Mouse (Mus musculus) kidney, postnatal 0 days (tissue): ENCODE measurements around the gene Pcgf3. TPM values are rescaled to one million over a fixed set of nuclear protein-coding genes. Genes with fewer than 3 reads are reported as not detected.

Experiments
- ATAC-seq: fragments of 200-750 bp; cut with Nextera tagmentation; replicated peaks from 2 replicates; pipeline ENCODE4 v1.8.0; 2017; ENCODE audit warnings: low read depth, moderate number of reproducible peaks, moderate TSS enrichment, moderate library complexity; ENCODE audit not compliant: low FRiP score
- DNase-seq: peaks from one replicate; pipeline ENCODE4 v3.0.0-alpha.2; 2016; ENCODE audit warnings: low spot score
- H3K27ac ChIP-seq: fragments of 300-500 bp; sonication (generic); 2 replicates; pipeline ENCODE4 v1.5.1; 2014; ENCODE audit warnings: mild to moderate bottlenecking
- H3K27me3 ChIP-seq: fragments of 300-500 bp; sonication (generic); 2 replicates; pipeline ENCODE4 v1.6.1; 2014; ENCODE audit warnings: low read length, mixed read lengths; ENCODE audit not compliant: insufficient read depth
- H3K36me3 ChIP-seq: fragments of 300-500 bp; sonication (generic); 2 replicates; pipeline ENCODE4 v1.6.1; 2014; ENCODE audit warnings: low read length, mixed read lengths; ENCODE audit not compliant: insufficient read depth
- H3K4me1 ChIP-seq: fragments of 300-500 bp; sonication (generic); replicated peaks from 2 replicates; pipeline ENCODE4 v1.6.1; 2014; ENCODE audit warnings: antibody characterized with exemption, low read length, mixed read lengths; ENCODE audit not compliant: insufficient read depth
- H3K4me2 ChIP-seq: fragments of 300-500 bp; sonication (generic); 2 replicates; pipeline ENCODE4 v1.6.1; 2014; ENCODE audit warnings: mild to moderate bottlenecking, low read length, moderate library complexity, mixed read lengths
- H3K4me3 ChIP-seq: fragments of 300-500 bp; sonication (generic); replicated peaks from 2 replicates; pipeline ENCODE4 v1.5.1; 2014; ENCODE audit warnings: low read depth, low read length
- H3K9ac ChIP-seq: fragments of 300-500 bp; sonication (generic); 2 replicates; pipeline ENCODE4 v1.6.1; 2014; ENCODE audit warnings: low read depth, low read length
- H3K9me3 ChIP-seq: fragments of 300-500 bp; sonication (generic); replicated peaks from 2 replicates; pipeline ENCODE4 v1.6.1; 2016; ENCODE audit warnings: low read length, inconsistent platforms, mixed read lengths
- CTCF ChIP-seq: IDR thresholded peaks from 2 replicates; pipeline ENCODE4 v1.5.1; 2016; ENCODE audit warnings: antibody characterized with exemption, low read depth, mild to moderate bottlenecking, moderate library complexity
- WGBS: fragments of 180-500 bp; shearing (Covaris S2); extraction: QIAGEN DNeasy Blood & Tissue Kit; methylation state at CpG from one replicate; pipeline ENCODE4 v1.1.7; 2014; 5-methylcytosine and 5-hydroxymethylcytosine counted together
- polyA plus RNA-seq: library from polyadenylated mRNA; unstranded; fragments of >200 nt; fragmentation: Nextera tagmentation; extraction: Ambion mirVana; gene quantifications from 2 replicates; pipeline ENCODE4 v1.2.1, GENCODE M21; 2015

Gene Pcgf3
- polyA plus RNA-seq: 12.4 and 12.5 TPM in 2 replicates

DNA sequence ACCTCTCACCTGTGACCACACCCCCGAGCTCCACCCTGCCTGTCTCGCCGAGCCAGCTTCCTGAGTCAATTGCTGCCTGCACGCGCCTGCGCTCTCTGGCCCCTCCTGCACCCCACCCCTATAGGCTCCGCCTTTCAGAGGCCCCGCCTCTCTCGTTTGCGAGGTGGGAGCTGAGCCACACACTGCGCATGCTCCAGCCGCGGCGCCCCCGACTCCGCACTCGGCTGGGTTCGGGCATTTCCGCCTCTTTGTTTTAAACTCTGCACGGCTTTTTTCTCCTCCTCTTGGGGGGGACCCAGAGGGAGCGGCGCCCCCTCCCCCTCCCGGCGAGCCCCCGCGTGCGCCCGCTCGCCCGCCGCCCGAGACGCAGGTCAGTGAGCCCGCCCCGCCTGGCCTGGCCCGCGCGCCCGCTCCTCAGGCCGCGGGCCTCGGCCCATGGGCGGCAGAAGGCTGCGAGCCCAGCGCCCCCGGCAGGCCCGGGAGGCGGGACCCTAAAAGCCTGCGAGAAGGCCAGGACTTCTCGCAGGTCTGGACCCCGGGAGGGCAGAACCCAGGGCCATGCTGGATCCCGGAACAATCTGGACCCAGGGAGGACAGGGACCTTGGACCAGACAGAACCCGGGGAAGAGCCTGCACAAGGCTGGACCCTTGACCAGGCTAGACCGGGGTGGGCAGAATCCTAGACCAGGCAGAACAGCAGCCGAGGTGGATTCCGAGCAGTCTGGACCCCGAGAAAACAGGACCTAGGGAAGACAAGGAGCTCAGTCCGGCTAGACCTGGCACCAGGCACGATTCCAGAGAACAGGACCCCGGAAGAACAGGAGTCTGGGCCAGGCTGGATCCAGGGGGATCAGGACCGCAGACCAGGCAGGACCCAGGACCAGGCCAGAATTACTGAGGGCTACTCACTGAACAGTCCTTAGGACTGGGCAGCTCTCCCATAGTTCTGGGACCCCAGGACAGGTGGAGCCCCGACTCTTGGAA, at the start of gene Pcgf3:
Gene Pcgf3 (plus strand): TSS at position 151 of the 984 bp plus-strand sequence.
- Histone ChIP-seq H3K27me3 (no peaks in the 10 kb centered on the region), H3K36me3 (no peaks in the 10 kb centered on the region), H3K4me3 (peak within 1 kb of the TSS; percentile 97), H3K4me1 (peaks cover 24% of the 10 kb centered on the region), H3K9ac (peak within 1 kb of the TSS; percentile 99), H3K9me3 (no peaks in the 10 kb centered on the region), H3K4me2 (peak within 1 kb of the TSS; percentile 96), H3K27ac (peak within 1 kb of the TSS; percentile 92)
- peak; percentile 97 for DNase-seq
- under 1% methylated on average over 56 of the region's 62 CpGs for WGBS
- peak; percentile 97 for ATAC-seq
- TF ChIP-seq CTCF: no peak

DNA sequence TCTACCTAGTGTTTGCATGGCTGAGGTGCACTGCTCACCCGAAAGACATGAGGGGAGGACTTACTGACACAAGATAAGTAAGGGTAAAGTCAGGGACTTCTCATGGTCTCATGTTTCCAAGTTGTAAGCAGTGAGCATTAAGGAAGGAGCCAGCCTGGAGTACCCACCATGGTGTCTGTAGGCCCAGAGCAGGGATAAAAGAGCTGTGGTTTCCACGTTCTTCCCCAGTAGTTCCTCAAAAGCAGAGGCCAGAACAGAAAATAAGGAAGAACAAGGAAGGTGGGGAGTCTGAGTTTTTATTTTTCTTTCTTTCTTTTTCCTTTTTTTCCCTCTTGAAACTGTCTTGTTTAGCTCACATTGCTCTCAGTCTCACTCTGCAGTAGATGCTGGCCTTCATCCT, 46.3 kb upstream of the Pcgf3 start:
- WGBS: 60% methylated on average over 2 of the region's 2 CpGs

DNA sequence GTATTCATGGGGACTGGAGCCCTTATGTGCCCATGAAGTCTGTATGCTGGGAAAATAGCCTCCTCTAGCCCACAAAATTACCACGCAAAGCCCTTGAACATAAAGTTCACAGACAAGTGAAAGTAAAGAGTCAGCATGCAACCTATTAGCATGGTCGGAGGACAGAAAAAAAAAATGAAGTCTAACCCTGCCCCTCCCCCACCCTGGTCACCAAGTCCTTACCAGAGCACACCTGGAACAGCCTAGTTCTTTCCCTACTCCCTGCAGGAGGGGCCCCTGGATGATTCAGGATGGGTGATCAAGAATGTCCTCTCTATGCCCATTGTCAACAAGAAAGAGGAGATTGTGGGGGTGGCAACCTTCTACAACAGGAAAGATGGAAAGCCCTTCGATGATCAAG, 38.3 kb upstream of the Pcgf3 start:
- Histone ChIP-seq H3K36me3 (no peaks in the 10 kb centered on the region), H3K9ac (no peak overlapping the region), H3K27me3 (no peaks in the 10 kb centered on the region), H3K4me3 (no peak overlapping the region), H3K4me2 (no peak overlapping the region), H3K27ac (no peak overlapping the region), H3K4me1 (no peaks in the 10 kb centered on the region), H3K9me3 (no peaks in the 10 kb centered on the region)
- ATAC-seq (no peak), DNase-seq (no peak)
- WGBS: 77% methylated on average over 3 of the region's 3 CpGs
- TF ChIP-seq CTCF: no peak

More for the DNA sequence above, 46.3 kb upstream of the Pcgf3 start:
- H3K4me3 ChIP-seq: no peak overlapping the region
- H3K36me3 ChIP-seq: no peaks in the 10 kb centered on the region
- DNase-seq (no peak), ATAC-seq (no peak)
- no peaks in the 10 kb centered on the region for H3K4me1 ChIP-seq
- H3K9me3 ChIP-seq: no peaks in the 10 kb centered on the region
- no peak overlapping the region for H3K9ac ChIP-seq
- H3K27ac ChIP-seq: no peak overlapping the region
- TF ChIP-seq CTCF: no peak
- no peaks in the 10 kb centered on the region for H3K27me3 ChIP-seq
- no peak overlapping the region for H3K4me2 ChIP-seq

DNA sequence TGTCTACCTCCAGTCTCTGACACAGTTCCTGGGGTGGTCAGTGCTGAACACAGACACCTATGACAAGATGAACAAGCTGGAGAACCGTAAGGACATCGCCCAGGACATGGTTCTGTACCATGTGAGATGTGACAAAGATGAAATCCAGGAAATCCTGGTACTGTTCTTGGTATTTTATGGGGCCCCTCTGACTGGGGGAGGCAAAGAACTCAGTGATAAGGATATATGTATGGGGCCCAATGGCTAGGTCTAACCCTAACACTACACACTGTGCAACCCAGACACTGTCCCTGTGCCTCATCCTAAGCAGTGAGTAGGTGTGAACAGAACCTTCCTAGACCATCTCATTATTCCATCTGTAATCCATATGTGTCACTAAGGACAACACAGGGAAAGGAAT, 37.6 kb upstream of the Pcgf3 start:
- no peaks in the 10 kb centered on the region for H3K4me1 ChIP-seq
- H3K36me3 ChIP-seq: no peaks in the 10 kb centered on the region
- TF ChIP-seq CTCF: no peak
- H3K27me3 ChIP-seq: no peaks in the 10 kb centered on the region
- no peak overlapping the region for H3K27ac ChIP-seq
- no peaks in the 10 kb centered on the region for H3K9me3 ChIP-seq
- no peak for DNase-seq
- no peak for ATAC-seq
- WGBS: 82% methylated on average over 2 of the region's 2 CpGs
- no peak overlapping the region for H3K9ac ChIP-seq
- no peak overlapping the region for H3K4me3 ChIP-seq
- no peak overlapping the region for H3K4me2 ChIP-seq

DNA sequence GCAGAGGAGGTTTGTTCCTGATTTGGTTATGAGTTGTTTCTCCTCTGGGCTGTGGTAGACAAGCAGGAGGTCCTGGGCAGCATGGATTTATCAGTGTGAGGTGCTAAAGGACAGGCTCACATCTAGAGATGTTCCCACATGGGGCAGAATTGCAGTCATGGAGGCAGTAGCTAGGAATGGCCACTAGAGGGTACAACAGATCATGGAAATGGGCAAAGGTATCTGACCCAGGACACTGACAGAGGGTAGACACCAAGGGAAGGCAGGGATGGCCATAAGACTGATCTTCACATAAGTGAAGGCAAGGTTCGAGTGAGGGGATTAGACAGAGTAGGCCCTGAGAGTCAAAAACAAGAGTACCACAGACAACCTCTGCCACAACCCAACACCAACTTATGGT, 33.8 kb upstream of the Pcgf3 start:
- Histone ChIP-seq H3K9ac (no peak overlapping the region), H3K27me3 (no peaks in the 10 kb centered on the region), H3K36me3 (0 out of 2 replicates have a peak, but pooled peaks cover 16% of the 10 kb centered on the region), H3K4me1 (no peaks in the 10 kb centered on the region), H3K27ac (no peak overlapping the region), H3K9me3 (no peaks in the 10 kb centered on the region), H3K4me3 (no peak overlapping the region), H3K4me2 (no peak overlapping the region)
- 56% methylated on average over 1 of the region's 1 CpGs for WGBS
- peak; percentile 86 for TF ChIP-seq CTCF
- DNase-seq (peak; percentile 72), ATAC-seq (no peak)

DNA sequence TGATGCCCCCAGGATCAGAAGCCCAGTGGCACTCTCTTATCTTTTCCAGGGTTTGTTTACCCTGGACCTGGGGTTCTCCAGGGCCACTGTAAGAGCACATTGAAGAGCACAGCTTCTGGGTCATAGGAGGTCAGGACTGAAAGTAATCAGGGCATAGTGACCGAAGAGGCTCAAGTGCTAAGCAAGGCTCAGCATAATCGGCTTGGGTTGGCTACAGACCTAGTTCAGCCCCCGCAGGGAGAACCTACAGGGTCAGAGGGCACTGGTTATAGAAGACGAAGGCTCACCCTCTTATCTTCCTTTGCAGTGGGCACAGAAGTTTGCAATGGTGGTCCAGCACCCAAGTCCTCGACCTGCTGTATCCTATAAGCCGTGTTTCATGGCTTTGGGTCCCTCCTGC, 29.8 kb upstream of the Pcgf3 start:
- Histone ChIP-seq H3K27ac (no peak overlapping the region), H3K4me3 (no peak overlapping the region), H3K36me3 (0 out of 2 replicates have a peak, but pooled peaks cover 16% of the 10 kb centered on the region), H3K4me2 (no peak overlapping the region), H3K9ac (no peak overlapping the region), H3K27me3 (no peaks in the 10 kb centered on the region), H3K9me3 (no peaks in the 10 kb centered on the region), H3K4me1 (no peaks in the 10 kb centered on the region)
- DNase-seq: no peak
- no peak for TF ChIP-seq CTCF
- WGBS: 87% methylated on average over 6 of the region's 6 CpGs
- ATAC-seq: no peak
